Mouse (Mus musculus) adrenal gland, postnatal 36 days (tissue): Measurements from ENCODE around the gene Gid8. TPM values are rescaled to one million over a fixed set of nuclear protein-coding genes. Genes with fewer than 3 reads are reported as not detected.

ENCODE experiments used
- DNase-seq, 2 experiments: peaks; one replicate each; pipeline ENCODE4 v3.0.0; 2021; ENCODE audit warnings: mixed read lengths in 1 of 2
- long read RNA-seq, 2 experiments: library from polyadenylated mRNA; stranded (forward); transcript quantifications; one replicate each; pipeline ENCODE4 v2.0.0; 2021; ENCODE audit warnings: borderline sequencing depth in 2 of 2
- total RNA-seq, 2 experiments: library from RNA; stranded (reverse); gene quantifications; 2 replicates each; pipeline ENCODE4 v1.2.3; 2021

Gid8 gene
- 10 to 100 TPM; 58.9 to 63.1 TPM for total RNA-seq
- long read RNA-seq, experiment 1, transcript Gid8-201 (5 exons, 1,655 nt): major isoform, 17 of 22 reads
- long read RNA-seq, experiment 1, partial matches to known transcripts: 4 of 22 reads
- long read RNA-seq, experiment 1, other reads (novel, unspliced or antisense): 1 of 22 reads
- long read RNA-seq, experiment 2, transcript Gid8-201 (5 exons, 1,655 nt): major isoform, 6 of 10 reads
- long read RNA-seq, experiment 2, partial matches to known transcripts: 2 of 10 reads
- long read RNA-seq, experiment 2, other reads (novel, unspliced or antisense): 2 of 10 reads

DNA sequence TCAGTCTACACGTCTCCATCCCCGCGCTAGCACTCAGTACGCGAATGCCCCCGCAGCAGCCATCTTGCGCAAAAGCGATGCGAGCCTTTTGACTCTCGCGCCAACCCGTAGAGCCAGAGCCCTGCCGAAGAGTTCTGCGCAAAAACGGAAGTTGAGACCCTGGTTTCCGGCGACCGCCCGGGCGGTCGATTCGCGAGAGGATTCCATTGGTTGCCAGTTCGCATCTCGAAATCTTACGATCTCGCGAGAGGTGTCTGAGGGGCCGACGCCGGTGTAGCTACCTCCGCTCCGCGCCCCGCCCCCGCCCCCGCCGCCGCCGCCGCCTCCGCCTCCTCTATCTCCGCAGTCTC is at the start of gene Gid8, which contains the start of gene Dido1:
Gene Gid8 (plus strand): TSS at position 195 of the 350 bp plus-strand sequence.
Gene Dido1 (minus strand): TSS at position 77 of the 350 bp plus-strand sequence.
- DNase-seq: peak; percentile 97 to 98

DNA sequence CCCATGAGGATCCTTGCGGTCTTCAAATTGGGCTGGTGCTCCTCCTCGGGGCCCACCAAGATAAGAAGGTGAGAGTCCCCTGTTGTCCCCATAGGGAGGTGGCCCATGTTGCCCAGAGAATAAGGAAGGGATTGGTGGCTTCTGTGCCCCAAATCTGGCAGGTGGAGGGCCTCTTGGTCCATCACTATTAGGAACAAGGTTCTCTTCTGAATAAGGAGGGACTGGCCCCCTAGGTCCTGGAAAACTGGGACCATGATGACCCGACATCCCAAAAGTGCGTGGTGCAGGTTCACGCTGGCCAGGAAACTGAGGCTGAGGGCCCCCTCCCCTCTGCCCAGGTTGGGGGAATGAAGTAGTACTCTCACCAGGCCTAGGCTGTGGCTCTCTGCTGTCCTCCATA is 49.4 kb upstream of the Gid8 start:
- DNase-seq: no peak

DNA sequence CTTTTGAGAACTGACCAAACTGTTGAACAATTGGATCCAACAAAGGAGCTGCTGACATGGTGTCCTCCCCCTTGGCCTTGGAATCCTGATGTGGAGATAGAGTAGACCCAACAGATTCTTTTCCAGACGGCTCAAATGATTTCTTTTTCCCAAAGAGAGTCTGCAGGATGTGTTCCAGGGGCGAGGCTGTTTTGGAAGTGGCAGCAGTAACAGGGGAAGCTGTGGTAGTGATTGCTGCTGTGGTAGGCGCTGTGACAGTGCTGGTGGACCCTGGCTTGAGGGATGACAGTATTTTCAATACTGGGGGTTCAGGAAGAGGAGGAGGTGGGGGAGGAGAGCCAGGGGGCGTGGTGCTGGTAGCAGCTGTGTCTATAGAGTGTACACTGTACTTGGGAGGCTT is 47.9 kb upstream of the Gid8 start:
- DNase-seq: no peak

DNA sequence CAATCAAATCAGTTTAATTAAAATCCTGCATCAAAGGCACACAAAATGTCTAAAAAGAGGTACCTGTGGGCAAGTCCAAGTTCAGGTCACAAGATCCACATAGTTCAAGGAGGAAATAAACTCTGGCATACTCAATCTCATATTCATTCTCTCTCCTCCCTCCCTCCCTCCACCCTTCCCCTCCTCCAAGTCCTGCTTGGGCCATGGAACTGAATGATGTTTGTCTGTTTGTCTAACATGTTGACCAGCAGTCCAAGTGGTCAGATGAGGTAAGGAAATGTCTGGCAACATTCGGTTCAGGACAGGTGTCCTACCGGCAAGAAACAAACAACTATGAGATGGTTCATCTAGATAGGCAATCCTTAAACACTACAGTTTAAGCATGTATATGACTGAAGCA is 33.2 kb upstream of the Gid8 start:
- DNase-seq: no peak

DNA sequence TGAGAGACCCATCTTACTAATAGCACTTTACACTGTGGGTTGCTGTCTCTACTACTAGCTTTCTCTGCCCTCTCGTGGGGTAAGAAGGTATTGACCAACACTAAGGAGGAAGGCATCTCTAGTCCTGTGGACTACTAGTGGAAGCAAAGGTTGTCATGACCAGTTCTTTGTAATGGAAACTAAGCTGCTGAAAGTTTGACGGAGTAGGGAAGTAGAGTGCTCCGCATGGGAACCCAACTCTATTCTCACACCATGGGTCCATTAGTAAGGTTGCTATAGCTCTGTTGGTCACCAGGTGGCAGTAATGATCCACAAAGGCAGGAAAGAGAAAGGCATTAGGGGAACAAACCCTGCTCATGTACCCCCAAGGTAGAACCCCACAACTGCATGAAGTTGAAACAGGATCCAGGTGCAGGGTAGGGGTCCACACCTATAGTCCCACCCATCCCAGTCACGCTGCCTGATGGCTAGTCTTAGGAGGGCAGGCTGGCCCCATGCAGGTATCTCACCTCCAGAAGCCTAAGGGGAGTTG is 31.2 kb upstream of the Gid8 start:
- peak; percentile 49 to 67 for DNase-seq

DNA sequence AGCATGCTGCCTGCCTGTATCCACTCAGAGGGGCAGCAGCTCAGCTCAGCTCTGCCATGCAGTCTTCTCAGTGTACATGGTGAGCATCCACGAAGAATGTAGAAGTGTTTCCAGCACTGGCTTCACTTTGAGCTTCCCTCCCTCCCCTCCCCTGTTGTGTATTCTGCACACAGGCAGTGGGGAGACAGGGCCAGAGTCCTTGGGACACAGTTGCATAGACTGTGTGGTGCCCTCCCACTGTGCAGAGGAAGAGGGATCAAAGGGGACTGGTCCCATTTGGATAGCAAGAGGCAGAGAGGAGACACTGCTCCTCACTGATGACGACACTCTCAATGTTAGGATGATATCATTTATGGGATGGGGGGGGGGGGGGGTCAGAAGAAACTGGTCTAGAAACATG is 28.7 kb upstream of the Gid8 start:
- DNase-seq: no peak

DNA sequence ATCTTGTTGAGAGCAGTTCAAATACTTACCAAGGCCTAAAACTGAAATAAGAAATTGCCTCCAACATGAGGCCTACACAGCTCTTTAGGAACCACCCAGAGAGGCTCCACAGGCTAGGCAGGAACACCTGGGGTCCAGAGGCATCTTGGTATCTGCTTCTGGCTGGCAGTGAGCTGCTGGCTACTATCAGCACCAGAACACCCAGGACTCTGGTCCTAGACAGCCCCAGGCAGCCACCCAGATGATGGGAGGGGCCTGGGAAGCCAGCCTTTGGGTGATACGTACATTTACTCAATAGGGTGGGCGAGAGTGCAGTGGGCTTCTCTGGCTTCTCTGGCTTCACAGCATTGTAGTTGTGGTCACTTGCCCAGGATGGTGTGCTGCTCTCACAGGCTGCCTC is 26.4 kb upstream of the Gid8 start:
- no peak for DNase-seq

DNA sequence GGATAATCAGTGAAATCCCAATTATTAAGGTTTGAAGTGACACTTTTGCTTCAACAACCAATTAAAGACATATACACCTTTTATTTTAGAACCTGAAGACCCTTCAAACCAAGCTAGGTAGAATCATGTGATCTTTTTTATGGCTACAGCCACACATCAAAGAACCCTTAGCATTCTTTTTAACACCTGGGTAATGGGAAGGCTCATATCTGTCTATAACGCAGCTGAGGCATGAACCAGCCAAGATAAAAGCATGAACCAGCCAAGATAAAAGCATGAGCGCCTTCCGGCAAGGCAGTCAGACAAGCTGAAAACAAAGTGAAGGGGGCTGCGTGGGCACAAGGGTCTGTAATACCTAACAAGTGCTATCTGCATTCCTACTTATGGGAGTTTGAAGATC is 25.9 kb upstream of the Gid8 start:
- no peak for DNase-seq

DNA sequence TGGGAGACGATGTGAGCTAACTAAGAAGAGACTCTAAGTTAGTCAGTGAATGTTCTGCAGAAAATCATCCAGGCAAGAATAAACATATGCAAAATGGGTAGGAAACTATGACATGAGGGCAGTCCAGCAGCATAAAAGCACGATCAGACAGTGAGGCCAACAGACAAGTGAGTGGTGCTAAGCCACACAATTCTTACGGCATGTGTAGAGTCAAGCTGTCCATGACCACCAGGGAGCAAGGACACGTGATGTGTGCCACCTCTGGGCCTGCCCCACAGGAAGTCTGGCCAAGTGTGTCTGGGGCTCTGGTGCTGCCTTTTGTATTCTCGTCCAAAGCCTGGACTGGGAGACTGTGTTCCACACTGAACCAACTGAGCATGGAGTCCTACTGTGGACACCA is 20.1 kb upstream of the Gid8 start:
- peak; percentile 32 to 51 for DNase-seq

DNA sequence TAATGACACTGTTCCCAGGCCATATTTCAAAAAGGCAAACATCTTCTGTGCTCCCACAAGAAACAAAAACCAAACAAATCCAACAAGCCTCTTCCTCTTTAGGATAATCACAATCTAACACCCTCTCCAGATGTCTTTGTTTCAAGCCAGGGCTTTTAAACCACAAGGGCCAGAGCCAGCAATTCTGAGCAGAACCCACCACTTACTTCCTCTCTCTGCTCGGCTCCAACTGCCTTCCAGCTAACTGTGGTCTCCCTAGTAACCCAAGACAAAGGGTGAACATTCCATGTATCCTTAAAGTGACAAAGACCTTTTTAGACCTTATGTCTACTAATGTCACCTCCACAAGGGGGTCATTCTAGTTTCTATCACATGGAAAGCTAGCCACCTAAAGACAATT is 17.3 kb upstream of the Gid8 start:
- no peak for DNase-seq

DNA sequence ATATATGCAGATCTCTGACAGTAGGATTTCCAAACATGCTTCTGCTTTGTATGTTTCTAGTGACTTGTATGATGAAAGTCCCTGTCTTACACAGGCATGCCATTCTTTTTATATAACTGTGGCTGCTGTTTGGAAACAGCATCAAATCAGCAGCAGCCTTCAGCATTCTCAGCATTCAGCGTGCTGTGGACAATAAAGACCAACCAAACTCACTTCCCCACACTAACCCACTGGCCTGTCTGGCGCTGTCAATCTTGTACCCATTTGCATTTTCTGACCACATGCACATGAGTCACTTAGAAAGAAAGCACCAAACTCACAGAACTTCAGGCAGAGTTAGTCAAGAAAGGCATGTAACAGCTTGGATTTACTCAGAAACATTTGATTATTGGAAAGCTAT is 14.7 kb upstream of the Gid8 start:
- no peak for DNase-seq

DNA sequence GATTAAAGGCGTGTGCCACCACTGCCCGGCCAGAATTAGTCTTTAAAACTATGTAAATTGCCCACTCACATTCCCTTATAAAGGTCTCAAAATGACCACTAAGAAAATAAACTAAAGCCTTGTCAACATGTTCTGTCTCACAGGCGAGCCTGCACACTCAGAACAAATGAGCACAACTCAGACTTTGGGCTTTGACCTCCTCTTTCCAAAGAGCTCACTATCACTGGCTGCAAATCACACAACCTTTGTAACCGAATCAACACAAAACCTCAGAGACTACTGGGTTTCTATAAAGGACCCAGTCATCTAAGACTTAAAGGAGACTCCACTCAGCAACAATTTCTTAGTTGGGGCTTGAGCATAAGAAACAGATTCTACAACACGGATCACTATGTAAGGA is 9.5 kb upstream of the Gid8 start:
- DNase-seq: no peak

DNA sequence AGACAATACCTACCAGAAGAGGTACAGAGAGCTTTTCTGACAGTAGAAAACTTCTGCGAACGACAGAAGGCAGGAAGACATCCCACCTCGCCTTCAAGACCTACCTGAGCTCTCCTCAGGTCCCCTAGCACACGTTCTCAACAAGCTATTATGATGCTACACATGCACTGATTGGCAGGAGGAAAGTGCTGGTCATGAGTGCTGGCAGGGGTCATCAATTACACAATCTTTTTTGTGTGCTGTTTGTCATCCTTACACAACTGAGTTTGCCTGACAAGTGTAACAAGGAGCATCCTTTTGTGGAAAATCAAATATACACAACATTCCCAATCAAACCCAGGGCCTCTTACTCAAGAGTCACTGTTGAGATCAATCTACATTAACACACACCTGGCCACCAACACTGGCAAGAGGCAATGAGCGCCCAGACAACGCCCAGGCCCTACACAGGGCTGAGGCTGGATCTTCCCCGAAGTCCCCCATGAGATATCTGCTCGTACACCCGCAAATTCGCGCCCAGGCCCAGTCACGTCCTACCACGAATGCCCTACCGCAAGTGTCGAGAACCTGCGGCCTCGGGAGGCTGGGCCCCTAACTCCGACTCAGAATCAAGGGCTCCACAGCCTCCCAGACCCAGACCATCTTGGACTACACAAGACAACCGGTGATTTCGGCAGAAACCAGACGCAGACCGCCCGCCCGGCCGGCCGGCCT is 8.7 kb upstream of the Gid8 start:
- no peak for DNase-seq

DNA sequence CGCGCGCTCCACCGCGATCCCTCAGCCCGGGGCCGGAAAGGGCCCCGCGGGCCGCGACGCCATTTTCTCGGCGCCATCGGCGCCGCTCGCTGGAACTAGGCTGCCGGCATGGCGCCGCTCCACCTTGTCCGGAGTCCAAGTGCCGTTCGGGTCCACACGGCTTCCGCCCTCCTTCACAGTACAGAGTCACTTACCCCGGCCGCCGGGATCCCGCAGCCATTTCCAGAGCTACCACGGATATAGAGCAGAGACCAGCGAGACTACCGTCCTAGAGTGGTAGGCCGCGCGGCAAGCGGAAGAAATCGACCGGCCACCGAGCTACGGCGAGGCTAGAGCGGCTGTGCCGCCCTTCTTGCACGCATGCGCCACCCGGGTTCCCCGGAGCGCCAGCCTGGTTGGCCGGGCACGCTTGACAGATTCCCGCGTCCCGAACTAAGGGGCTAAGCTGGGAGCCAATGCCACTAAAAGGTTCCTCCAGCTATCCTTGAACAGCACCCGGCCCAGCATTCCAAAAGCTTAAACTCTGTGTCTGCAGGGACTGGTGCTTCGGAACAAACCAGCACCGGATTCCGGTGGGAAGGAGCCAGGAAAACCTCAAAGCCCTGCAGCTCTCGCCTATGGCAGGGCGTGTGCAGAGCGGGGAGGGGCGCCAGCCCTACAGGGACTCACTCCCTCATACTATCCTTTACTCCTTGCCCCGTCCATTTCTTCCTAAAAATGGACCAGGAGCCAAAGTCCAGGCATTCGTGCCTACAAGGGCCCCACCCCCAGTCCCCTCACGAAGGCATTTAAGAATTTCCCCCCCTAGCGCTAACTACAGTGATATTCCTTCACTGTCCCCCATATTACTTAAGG is 7.9 kb upstream of the Gid8 start:
- DNase-seq: peak; percentile 95 to 96

DNA sequence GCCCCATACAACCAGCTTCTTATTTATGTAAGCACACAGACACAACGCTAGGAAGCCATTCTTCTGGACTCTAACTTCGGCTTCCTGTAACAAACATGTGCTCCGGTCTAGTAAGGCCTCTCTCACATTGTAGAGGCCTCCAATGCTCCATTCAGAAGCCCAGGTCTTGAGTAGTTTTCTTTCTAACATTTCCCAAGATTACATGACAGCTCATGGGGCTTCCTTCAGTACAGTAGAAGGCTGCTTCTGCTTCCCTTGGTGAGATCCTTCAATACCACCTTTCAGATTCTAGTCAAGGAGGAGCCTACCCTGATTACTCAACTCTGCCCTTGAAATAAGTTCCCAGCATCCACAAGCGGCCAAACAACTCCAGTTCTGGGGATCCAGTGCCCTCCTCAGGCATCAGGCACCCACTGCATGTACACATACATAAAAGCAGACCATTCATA is 7.2 kb upstream of the Gid8 start:
- peak in 1 of 2 experiments; percentile 37 for DNase-seq

DNA sequence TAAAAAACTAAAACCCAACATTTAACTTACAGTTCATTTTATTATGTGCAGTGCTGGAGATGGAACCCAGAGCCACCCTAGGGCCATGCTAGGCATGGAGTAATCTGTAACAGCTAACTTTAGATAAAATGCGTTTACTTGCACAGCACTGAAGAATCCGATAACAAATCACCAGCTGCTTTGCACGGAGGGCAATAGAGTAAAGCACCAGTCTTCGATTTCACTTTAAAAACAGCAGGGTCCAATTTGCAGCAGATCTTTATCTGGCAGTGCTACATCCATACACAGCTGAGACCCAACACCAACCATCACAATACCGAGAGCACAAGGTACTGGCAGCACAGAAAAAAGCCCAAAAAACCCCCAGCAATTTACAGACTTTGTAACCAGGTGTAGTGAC is 6.7 kb upstream of the Gid8 start:
- DNase-seq: no peak

DNA sequence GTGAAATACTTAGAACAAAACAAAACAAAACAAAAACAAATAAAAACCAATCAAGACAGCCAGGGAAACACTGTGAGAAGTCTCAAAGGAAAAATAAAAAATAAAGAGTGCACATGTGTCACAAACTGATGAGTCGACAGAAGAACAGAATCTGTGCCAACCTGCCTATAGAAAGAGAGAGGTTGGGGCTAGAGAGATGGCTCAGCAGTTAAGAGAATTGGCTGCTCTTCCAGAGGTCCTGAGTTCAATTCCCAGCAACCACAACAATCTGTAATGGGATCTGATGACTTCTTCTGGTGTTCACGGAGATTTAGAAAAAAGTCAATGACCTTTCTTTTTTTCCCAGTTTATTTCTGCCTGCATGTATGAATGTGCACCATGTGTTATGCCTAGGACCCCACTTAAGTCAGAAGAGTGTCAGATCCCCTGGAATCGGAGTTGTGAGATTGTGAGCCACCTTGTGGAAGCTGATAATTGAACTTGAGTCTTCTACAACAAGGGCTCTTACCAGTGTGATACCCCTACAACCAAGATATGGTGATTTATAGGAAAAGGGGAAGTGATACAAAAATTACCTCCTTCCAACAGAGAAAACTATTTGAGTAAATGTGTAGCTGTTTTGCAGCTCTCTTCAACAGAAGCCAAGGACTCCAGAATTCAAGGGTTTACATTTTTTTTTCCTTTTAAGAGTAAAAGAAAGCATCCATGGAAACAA is 6.1 kb upstream of the Gid8 start:
- DNase-seq: no peak

DNA sequence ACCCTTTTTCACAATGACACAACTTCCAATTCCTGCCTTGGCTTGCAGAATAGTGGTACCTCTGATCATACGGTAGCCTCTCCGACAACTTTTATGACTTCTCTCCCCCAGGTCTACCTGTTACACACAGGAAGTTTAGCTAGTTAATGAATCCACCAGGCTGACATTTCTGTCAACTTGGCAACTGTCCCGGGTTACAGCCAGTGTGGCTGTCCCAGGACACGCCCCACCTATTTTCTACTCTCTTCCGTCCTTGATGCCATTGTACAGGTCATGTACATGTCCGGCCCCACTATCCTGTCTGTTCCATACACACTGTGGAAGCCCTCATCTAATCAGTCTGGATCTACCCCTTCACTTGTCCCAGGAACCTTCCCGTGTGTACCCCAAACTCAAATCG is 5.3 kb upstream of the Gid8 start:
- peak; percentile 69 to 77 for DNase-seq

DNA sequence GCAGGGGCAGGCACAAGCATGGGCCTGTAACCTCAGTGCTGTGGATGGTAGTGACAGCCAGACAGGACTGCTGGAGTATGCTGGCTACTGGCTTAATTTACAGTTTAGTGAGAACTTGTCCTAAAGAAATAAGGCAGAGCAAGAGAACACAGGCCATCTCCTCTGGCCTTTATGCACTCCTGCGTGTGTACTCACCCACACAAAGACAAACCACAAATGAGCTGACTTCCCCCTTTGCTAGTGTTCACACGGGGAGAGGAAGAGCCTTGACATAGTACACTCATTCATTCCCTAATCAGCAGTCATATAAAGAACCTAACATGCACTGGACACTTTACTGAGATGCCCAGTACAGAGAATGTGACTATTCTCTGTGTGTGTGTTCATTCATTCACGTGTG is 4.9 kb upstream of the Gid8 start:
- no peak for DNase-seq

DNA sequence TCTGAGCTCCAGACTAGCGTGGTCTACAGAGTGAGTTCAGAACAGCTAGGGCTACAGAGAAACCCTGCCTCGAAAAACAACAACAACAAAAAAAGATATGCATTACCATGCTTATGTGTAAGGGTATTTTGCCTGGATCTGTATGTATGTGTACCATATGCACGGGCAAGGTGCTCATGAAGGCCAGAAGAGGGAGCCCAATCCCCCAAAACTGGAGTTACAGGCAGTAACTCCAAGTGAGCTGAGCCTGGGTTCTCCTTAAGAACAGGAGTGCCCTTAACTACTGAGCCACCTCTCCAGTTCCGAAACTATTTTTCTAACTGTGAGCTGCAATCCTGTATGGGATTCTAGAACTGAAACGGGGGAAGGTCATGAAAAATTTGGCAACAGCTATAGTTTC is 3.9 kb upstream of the Gid8 start:
- DNase-seq: no peak

DNA sequence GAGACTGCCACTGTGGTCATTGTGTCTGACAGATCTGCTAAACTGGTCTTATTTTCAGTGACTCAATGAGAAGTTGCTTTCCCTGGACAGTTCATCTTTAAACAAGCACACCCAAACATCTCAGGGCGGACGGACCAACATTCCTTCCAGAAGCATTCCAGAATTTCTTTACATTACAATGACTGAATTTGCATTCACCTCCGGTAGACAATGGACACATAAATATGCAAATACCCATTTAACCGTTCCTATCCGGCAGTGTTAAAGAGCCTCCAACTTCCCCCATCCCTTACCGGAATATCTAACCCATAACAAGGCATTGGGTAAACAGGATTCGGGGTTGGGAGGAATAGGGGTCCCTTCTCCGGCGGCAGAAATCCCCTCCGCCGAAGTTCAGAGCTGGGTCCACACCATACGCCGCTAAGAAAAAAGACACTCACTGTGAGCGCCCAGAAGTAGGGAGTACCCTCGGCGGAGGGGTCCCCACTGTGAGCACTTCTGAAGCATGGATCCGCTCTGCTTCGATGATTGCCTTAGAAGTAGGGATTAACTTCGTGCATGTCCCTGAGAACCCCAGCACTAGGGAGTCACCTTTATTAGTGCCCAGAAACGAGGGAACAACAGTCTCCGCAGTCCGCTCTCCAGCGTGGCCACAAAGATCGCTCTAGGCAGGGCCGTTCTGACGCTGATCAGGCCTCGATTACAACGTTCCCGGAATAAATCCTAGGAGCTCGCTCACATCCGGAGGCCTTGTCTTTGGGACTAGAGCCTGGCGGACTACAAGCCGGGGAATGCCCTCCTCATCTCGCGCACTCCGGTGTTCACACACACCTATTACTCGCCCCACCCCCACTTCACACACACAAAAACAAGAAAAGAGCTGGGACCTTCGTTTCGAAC is 644 bp upstream of the Gid8 start:
- DNase-seq: no peak
